Mouse (Mus musculus): ENCODE measurements around the gene Fbxo28.
"Not testable (repeated sequence)": the region's sequence is repeated elsewhere in the genome, so short reads cannot be mapped to it uniquely, and the experiment has no call there.

Gene Fbxo28

GRCm38 (mm10) chr1:182341993-182342392, 564 bp upstream of the Fbxo28 start:
- DNase-seq (ENCODE audit: low spot score) = no peak

- no peak for DNase-seq (ENCODE audit: low spot score)
Observed at GRCm38 (mm10) chr1:182340281-182340680, 1.1 kb downstream of the Fbxo28 start.

GRCm38 (mm10) chr1:182338961-182339565, 2.4 kb downstream of the Fbxo28 start:
- DNase-seq (ENCODE audit: low spot score) = no peak

GRCm38 (mm10) chr1:182333766-182334437, 7.5 kb downstream of the Fbxo28 start:
- no peak for DNase-seq (ENCODE audit: low spot score)

GRCm38 (mm10) chr1:182332090-182333034, 9.1 kb downstream of the Fbxo28 start:
- DNase-seq (ENCODE audit: low spot score) = no peak

- DNase-seq (ENCODE audit: low spot score) = no peak
Observed at GRCm38 (mm10) chr1:182325919-182326318, 15.5 kb downstream of the Fbxo28 start.

- no peak for DNase-seq (ENCODE audit: low spot score)
Observed at GRCm38 (mm10) chr1:182324552-182324951, 16.9 kb downstream of the Fbxo28 start.

GRCm38 (mm10) chr1:182323139-182323538, 18.3 kb downstream of the Fbxo28 start:
- DNase-seq (ENCODE audit: low spot score) = no peak

- no peak for DNase-seq (ENCODE audit: low spot score)
Observed at GRCm38 (mm10) chr1:182314201-182314600, 27.2 kb downstream of the Fbxo28 start.

- DNase-seq (ENCODE audit: low spot score) = no peak
Observed at GRCm38 (mm10) chr1:182313181-182313580, 28.2 kb downstream of the Fbxo28 start.

GRCm38 (mm10) chr1:182311376-182311775, 30.1 kb downstream of the Fbxo28 start:
- no peak for DNase-seq (ENCODE audit: low spot score)

GRCm38 (mm10) chr1:182310316-182310715, 31.1 kb downstream of the Fbxo28 start:
- no peak for DNase-seq (ENCODE audit: low spot score)

GRCm38 (mm10) chr1:182309403-182309802, 32.0 kb downstream of the Fbxo28 start:
- DNase-seq (ENCODE audit: low spot score) = no peak

- DNase-seq (ENCODE audit: low spot score) = no peak
Observed at GRCm38 (mm10) chr1:182302916-182303315, 38.5 kb downstream of the Fbxo28 start.

- no peak for DNase-seq (ENCODE audit: low spot score)
Observed at GRCm38 (mm10) chr1:182302176-182302870, 39.1 kb downstream of the Fbxo28 start.

- no peak for DNase-seq (ENCODE audit: low spot score)
Observed at GRCm38 (mm10) chr1:182297821-182298220, 43.6 kb downstream of the Fbxo28 start.

GRCm38 (mm10) chr1:182297246-182297645, 44.2 kb downstream of the Fbxo28 start:
- no peak for DNase-seq (ENCODE audit: low spot score)

GRCm38 (mm10) chr1:182296816-182297215, 44.6 kb downstream of the Fbxo28 start:
- no peak for DNase-seq (ENCODE audit: low spot score)

- DNase-seq (ENCODE audit: low spot score) = no peak
Observed at GRCm38 (mm10) chr1:182296141-182296540, 45.3 kb downstream of the Fbxo28 start.

GRCm38 (mm10) chr1:182292291-182292690, 49.1 kb downstream of the Fbxo28 start:
- no peak for DNase-seq (ENCODE audit: low spot score)

GRCm38 (mm10) chr1:182290741-182291140, 50.7 kb downstream of the Fbxo28 start:
- DNase-seq (ENCODE audit: low spot score) = not testable (repeated sequence)

GRCm38 (mm10) chr1:182289781-182290180, 51.6 kb downstream of the Fbxo28 start:
- DNase-seq (ENCODE audit: low spot score) = no peak

Measured in retina, embryonic 14.5 days (tissue).